Mouse (Mus musculus) liver, adult 2 months (tissue): ENCODE results near the gene Npdc1.

Experiments
- CTCF ChIP-seq: fragments of 200-500 bp; IDR thresholded peaks from 2 replicates; pipeline ENCODE4 v1.5.1; 2011; ENCODE audit warnings: low read depth, low read length, control low read depth
- POLR2A ChIP-seq: fragments of 200-500 bp; IDR thresholded peaks from 2 replicates; pipeline ENCODE4 v1.6.1; 2011; ENCODE audit warnings: low read length, control low read depth; ENCODE audit not compliant: insufficient read depth; ENCODE audit errors: extremely low read depth

DNA sequence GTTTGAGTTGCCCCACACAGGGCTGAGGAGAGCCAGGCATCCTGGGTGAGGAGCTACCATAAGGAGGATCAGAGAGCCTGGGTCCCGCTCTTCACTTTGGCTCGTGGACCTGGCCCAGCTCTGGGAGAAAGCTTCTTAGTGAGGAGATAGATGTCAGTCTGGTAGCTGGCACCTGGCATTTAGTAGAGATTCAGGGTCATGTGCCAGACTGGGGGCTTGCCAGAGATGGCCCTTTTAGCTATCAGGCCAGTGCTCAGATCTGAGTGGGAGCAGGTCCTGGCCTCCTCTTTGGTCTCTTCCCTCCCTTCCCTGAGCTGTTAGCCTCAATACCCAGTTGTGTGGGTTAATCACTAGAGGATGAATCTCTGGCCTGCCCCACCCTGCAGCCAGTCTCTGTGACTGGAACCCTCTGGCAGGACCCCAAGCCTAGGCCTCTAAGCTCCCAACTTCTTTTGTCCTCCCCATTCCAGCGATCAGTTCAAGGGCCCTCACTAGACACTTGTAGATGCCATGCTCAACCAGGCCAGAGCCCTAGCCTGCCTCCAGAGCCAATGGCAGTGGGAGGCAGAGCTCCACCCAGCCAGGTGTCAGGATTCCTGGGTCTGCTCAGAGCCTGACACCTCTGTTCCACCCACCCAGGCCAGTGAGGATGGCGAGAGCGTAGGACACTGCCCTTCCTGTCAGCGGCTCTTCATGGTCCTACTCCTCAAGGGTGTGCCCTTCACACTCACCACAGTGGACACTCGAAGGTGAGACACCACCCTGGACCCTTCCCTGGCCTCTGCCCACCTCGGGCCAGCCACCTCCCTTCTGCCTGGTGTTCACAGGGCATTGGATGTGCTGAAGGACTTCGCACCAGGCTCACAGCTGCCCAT lies 58.1 kb downstream of the Npdc1 start:
- TF ChIP-seq POLR2A (no peak), CTCF (no peak)
